Comparison of ENCODE assay signal across 7 mouse cellular contexts in the genomic region with DNA sequence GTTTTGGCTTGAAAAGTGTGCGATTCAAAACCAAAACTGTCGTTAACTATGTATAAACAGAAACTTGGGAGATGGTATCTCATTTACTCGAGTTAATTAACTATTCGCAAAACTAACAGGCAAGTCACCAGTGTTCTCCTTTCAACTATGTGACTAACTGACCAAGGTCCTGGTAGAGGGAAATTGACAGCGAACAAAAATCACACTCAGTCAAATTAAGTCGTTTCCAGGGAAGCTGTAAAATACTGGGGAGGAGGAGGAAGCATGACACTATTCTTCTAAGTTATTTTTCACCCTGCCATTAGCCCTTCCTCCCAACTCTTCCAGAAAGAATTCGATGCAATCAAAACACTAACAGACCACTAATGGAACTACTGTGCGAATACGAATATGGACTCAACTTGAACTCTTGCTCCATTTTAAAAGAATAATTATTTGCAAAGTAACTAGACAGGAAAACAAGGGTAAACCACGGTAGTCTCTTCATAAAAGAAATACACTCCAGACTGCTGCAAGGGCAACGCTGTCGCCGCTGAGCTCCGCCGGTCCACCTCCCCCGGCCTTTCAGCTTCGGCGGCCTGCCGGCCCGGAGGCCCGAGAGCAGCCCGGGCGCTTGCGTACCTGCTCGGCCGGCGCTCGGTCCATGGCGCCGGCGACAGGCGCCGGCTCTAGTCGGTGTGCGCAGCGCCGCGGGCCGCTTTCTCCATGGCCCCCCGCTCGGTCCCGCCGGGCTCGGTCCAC. TPM values are rescaled to one million over a fixed set of nuclear protein-coding genes. Genes with fewer than 3 reads are reported as not detected.
DNase-seq lines count a peak whose midpoint lies in the region; ATAC-seq and TF ChIP-seq lines count a peak whose summit lies in the region.

No protein-coding gene starts in this region.

- H3K4me2 ChIP-seq in limb, embryonic 14.5 days (replicated peaks; ENCODE audit: low read depth, low read length, severe bottlenecking): peak overlapping the region; percentile 53

- peak; percentile 0; the same call in 1 of the 2 replicates for ATAC-seq in limb, embryonic 14.5 days (ENCODE audit: low FRiP score, low read depth)

- no peaks in the 10 kb centered on the region for H3K27me3 ChIP-seq in thymus, adult 2 months (ENCODE audit: control insufficient read depth, insufficient read depth, low read length)
- H3K27me3 ChIP-seq in erythroblast, embryonic 14.5 days (ENCODE audit: control insufficient read depth): peaks cover 16% of the 10 kb centered on the region
- H3K27me3 ChIP-seq in limb, embryonic 14.5 days (ENCODE audit: control insufficient read depth, insufficient read depth, low read length): no peaks in the 10 kb centered on the region

- H3K9me3 ChIP-seq in erythroblast, embryonic 14.5 days (ENCODE audit: control insufficient read depth, low read length): no peaks in the 10 kb centered on the region
- H3K9me3 ChIP-seq in limb, embryonic 14.5 days (ENCODE audit: control insufficient read depth, low read length): no peaks in the 10 kb centered on the region

- no peak overlapping the region for H3K27ac ChIP-seq in thymus, adult 2 months (ENCODE audit: control insufficient read depth, insufficient read depth, low read length)
- H3K27ac ChIP-seq in limb, embryonic 14.5 days (replicated peaks; ENCODE audit: low read depth, low read length): peak overlapping the region; percentile 73

- H3K9ac ChIP-seq in limb, embryonic 14.5 days (ENCODE audit: low read depth, low read length, severe bottlenecking): peak overlapping the region; percentile 92

- whole genome bisulfite sequencing in thymus, adult 2 months: 1% methylated on average over 44 of the region's 44 CpGs
- WGBS in limb, embryonic 14.5 days: 3% methylated on average over 44 of the region's 44 CpGs

- peaks cover 12% of the 10 kb centered on the region for H3K4me1 ChIP-seq in thymus, adult 2 months (replicated peaks; ENCODE audit: control insufficient read depth, insufficient read depth, low read length)
- peaks cover 25% of the 10 kb centered on the region for H3K4me1 ChIP-seq in erythroblast, embryonic 14.5 days (ENCODE audit: control insufficient read depth)
- peaks cover 9% of the 10 kb centered on the region for H3K4me1 ChIP-seq in limb, embryonic 14.5 days (ENCODE audit: control insufficient read depth, insufficient read depth, low read length)

- 0 out of 2 replicates have a peak, but pooled peaks have one; percentile 41 for TF ChIP-seq CTCF in thymus, adult 2 months (IDR thresholded peaks at IDR 0.05; ENCODE audit: borderline replicate concordance, control insufficient read depth, extremely low read depth, insufficient read depth, low read length, poor library complexity)

- H3K36me3 ChIP-seq in thymus, adult 2 months (ENCODE audit: control insufficient read depth, insufficient read depth, low read length): no peaks in the 10 kb centered on the region
- H3K36me3 ChIP-seq in erythroblast, embryonic 14.5 days (ENCODE audit: control insufficient read depth): peaks cover 2% of the 10 kb centered on the region
- peaks cover 3% of the 10 kb centered on the region; the same call in 1 of the 2 replicates for H3K36me3 ChIP-seq in limb, embryonic 14.5 days (ENCODE audit: control insufficient read depth, insufficient read depth, low read length)

- no peak for TF ChIP-seq POLR2A in thymus, adult 2 months (IDR thresholded peaks at IDR 0.05; ENCODE audit: control insufficient read depth, extremely low read depth, insufficient read depth, low read length, poor library complexity)
- TF ChIP-seq POLR2A in limb, embryonic 14.5 days (IDR thresholded peaks at IDR 0.05; ENCODE audit: borderline replicate concordance, extremely low read depth, insufficient read depth, insufficient read length): no peak

- no peak for DNase-seq in thymus, adult 2 months
- no peak for DNase-seq in thymus, postnatal 36 days
- DNase-seq in limb, embryonic 14.5 days (ENCODE audit: low spot score): peak; percentile 3
- DNase-seq in adrenal gland, adult 8-10 months: no peak
- no peak for DNase-seq in adrenal gland, postnatal 14 days
- no peak for DNase-seq in frontal cortex, postnatal 25 days (ENCODE audit: low spot score in 2 of 2)

- peak overlapping the region; percentile 95 for H3K4me3 ChIP-seq in thymus, adult 2 months (ENCODE audit: control insufficient read depth, insufficient read depth, low read length)
- H3K4me3 ChIP-seq in erythroblast, embryonic 14.5 days (replicated peaks): peak overlapping the region; percentile 69
- peak overlapping the region; percentile 87 for H3K4me3 ChIP-seq in limb, embryonic 14.5 days (replicated peaks; ENCODE audit: low read length)

RNA-seq across cellular contexts. Expression of gene Secisbp2l, which starts 0.5 kb away (rescaled TPM):
- 16.8 and 20.0 TPM in 2 replicates for polyA plus RNA-seq in thymus, adult 2 months (2012; rRNA removed)
- 0.12 and 0.26 TPM in 2 replicates for polyA plus RNA-seq in erythroblast, embryonic 14.5 days (2012)
- polyA plus RNA-seq in limb, embryonic 14.5 days (2012; rRNA removed): 14.5 and 15.2 TPM in 2 replicates
- polyA plus RNA-seq in limb, embryonic 14.5 days (2014; fragmentation: Nextera tagmentation; extraction: Ambion mirVana): 22.6 and 25.6 TPM in 2 replicates
- 10 to 100 TPM; 58.4 to 68.5 (median 65.9) TPM for total RNA-seq in adrenal gland, adult 8-10 months (2022)
- total RNA-seq in adrenal gland, postnatal 14 days (2021): 52.9 and 56.7 TPM in 2 replicates

RNA-seq across cellular contexts. Expression of gene Shc4, which starts 58.2 kb away (rescaled TPM):
- polyA plus RNA-seq in thymus, adult 2 months (2012; rRNA removed): 0.57 and 0.66 TPM in 2 replicates
- polyA plus RNA-seq in erythroblast, embryonic 14.5 days (2012): 0.02 and 0.03 TPM in 2 replicates
- 1.2 and 1.3 TPM in 2 replicates for polyA plus RNA-seq in limb, embryonic 14.5 days (2012; rRNA removed)
- polyA plus RNA-seq in limb, embryonic 14.5 days (2014; fragmentation: Nextera tagmentation; extraction: Ambion mirVana): 0.74 and 1.1 TPM in 2 replicates
- total RNA-seq in adrenal gland, adult 8-10 months (2022): 1 to 10 TPM; 3.4 to 6.8 (median 4.9) TPM
- 3.0 and 3.9 TPM in 2 replicates for total RNA-seq in adrenal gland, postnatal 14 days (2021)

Comparison
In these comparisons a context has a peak if more than half of its experiments do, and no peak if none do; other contexts are left out.
1. RNA of gene Secisbp2l, which starts 0.5 kb away (polyA plus RNA-seq): 14.5 to 25.6 TPM in limb, embryonic 14.5 days and 16.8 to 20.0 TPM in thymus, adult 2 months; 0.12 to 0.26 TPM in erythroblast, embryonic 14.5 days; every median in the first group is over 10 times any median in the second.
2. Peak in every context shown above with its lines, with median percentiles within 50 percentile points of each other: H3K4me3 ChIP-seq.